Mouse (Mus musculus) cortical plate, adult 2 months (tissue): ENCODE measurements around the gene Cxcl10.

ENCODE experiments used
- CTCF ChIP-seq: fragments of 200-500 bp; IDR thresholded peaks from 2 replicates; pipeline ENCODE4 v1.5.1; 2011; ENCODE audit warnings: mild to moderate bottlenecking, control low read depth, low read length; ENCODE audit not compliant: insufficient read depth; ENCODE audit errors: extremely low read depth
- POLR2A ChIP-seq: fragments of 200-500 bp; IDR thresholded peaks from 2 replicates; pipeline ENCODE4 v1.6.1; 2011; ENCODE audit warnings: mild to moderate bottlenecking, low read length, control low read depth; ENCODE audit not compliant: insufficient read depth; ENCODE audit errors: extremely low read depth

DNA sequence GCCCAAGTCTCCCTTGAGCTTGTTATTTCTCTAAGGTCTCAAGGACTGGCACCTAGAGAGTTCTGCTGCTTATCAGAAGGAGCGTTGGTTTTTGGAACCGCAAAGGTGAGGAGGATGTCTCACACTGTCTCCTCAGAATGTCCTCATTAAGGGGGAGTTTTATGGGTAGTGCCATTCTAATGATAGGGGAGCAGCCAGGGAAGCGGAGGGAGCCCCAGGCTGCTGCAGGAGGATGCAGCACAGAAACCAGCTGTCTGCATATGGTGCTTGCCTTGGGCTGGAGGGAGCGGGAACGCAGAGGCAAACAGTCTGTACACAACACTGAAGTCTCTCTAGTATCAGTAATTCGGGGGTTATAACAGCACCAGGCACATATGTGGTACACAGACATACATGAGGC lies 22.2 kb upstream of the Cxcl10 start:
- TF ChIP-seq CTCF = no peak
- no peak for TF ChIP-seq POLR2A
